Mouse (Mus musculus) lung, adult 2 months (tissue): ENCODE measurements at regions not wholly inside any gene's neighbourhood (a gene's known extent, or its start where the extent isn't known, plus 50 kb on each side); places are given as distances from the start of the nearest gene placed in this dataset.

Experiments
- CTCF ChIP-seq: fragments of 200-500 bp; IDR thresholded peaks from 2 replicates; pipeline ENCODE4 v1.5.1; 2011; ENCODE audit warnings: mild to moderate bottlenecking, low read length, control low read depth; ENCODE audit not compliant: insufficient read depth
- POLR2A ChIP-seq: fragments of 200-500 bp; IDR thresholded peaks from 2 replicates; pipeline ENCODE4 v1.6.1; 2011; ENCODE audit warnings: low read depth, mild to moderate bottlenecking, control low read depth, low read length, borderline replicate concordance; ENCODE audit errors: extremely low read depth

GRCm38 (mm10) chr19:60300891-60301290 is 74.4 kb upstream of the Fam204a start:
- TF ChIP-seq POLR2A (no peak), CTCF (no peak)
